Mouse (Mus musculus): ENCODE results near the gene Rnf123.

GRCm38 (mm10) chr9:108008041-108008440 lies 75.1 kb downstream of the Rnf123 start:
- no peak for TF ChIP-seq POLR2A (IDR thresholded peaks at IDR 0.05; ENCODE audit: borderline replicate concordance, extremely low read depth, low read depth, low read length)
- no peak for TF ChIP-seq CTCF (IDR thresholded peaks at IDR 0.05; ENCODE audit: insufficient read depth, low read length)
